Mouse (Mus musculus) myocyte (in vitro differentiated cells): Measurements from ENCODE around the gene Sept5.

Experiments
- CEBPB ChIP-seq: IDR thresholded peaks from 2 replicates; pipeline ENCODE4 v1.6.1; 2011; ENCODE audit warnings: mild to moderate bottlenecking, moderate library complexity; ENCODE audit not compliant: poor library complexity, insufficient read depth, severe bottlenecking
- E2F4 ChIP-seq: IDR thresholded peaks from one replicate; pipeline ENCODE4 v1.6.1; 2011; ENCODE audit warnings: mild to moderate bottlenecking, control low read depth, moderate library complexity; ENCODE audit not compliant: insufficient read depth
- MAX ChIP-seq: IDR thresholded peaks from one replicate; pipeline ENCODE4 v1.6.1; 2011; ENCODE audit warnings: low read depth, mild to moderate bottlenecking, control low read depth
- MYOD1 ChIP-seq, 3 experiments: IDR thresholded peaks; one replicate each; pipeline ENCODE4 v1.6.1; 2011; ENCODE audit warnings: control low read depth in 2 of 3, low read depth in 2 of 3, mild to moderate bottlenecking in 2 of 3, moderate library complexity in 1 of 3; ENCODE audit not compliant: insufficient read length in 2 of 3, control insufficient read depth in 1 of 3
- POLR2A ChIP-seq: IDR thresholded peaks from one replicate; pipeline ENCODE4 v1.6.1; 2011; ENCODE audit warnings: low read depth, mild to moderate bottlenecking, control low read depth, moderate library complexity; ENCODE audit not compliant: insufficient read length
- POLR2AphosphoS2 ChIP-seq: IDR thresholded peaks from one replicate; pipeline ENCODE4 v1.6.1; 2011; ENCODE audit warnings: low read depth, control low read depth; ENCODE audit not compliant: insufficient read length
- REST ChIP-seq: IDR thresholded peaks from one replicate; pipeline ENCODE4 v1.6.1; 2011; ENCODE audit warnings: mild to moderate bottlenecking, control low read depth, moderate library complexity; ENCODE audit not compliant: insufficient read depth, insufficient read length
- SRF ChIP-seq: IDR thresholded peaks from one replicate; pipeline ENCODE4 v1.6.1; 2011; ENCODE audit warnings: low read depth; ENCODE audit not compliant: control insufficient read depth, insufficient read length
- TCF12 ChIP-seq: IDR thresholded peaks from one replicate; pipeline ENCODE4 v1.6.1; 2011; ENCODE audit warnings: mild to moderate bottlenecking, control low read depth; ENCODE audit not compliant: poor library complexity, insufficient read depth, severe bottlenecking
- TCF3 ChIP-seq: IDR thresholded peaks from one replicate; pipeline ENCODE4 v1.6.1; 2011; ENCODE audit warnings: low read depth, control low read depth; ENCODE audit not compliant: insufficient read length
- USF1 ChIP-seq: IDR thresholded peaks from one replicate; pipeline ENCODE4 v1.6.1; 2011; ENCODE audit warnings: low read depth, mild to moderate bottlenecking, control low read depth, moderate library complexity

DNA sequence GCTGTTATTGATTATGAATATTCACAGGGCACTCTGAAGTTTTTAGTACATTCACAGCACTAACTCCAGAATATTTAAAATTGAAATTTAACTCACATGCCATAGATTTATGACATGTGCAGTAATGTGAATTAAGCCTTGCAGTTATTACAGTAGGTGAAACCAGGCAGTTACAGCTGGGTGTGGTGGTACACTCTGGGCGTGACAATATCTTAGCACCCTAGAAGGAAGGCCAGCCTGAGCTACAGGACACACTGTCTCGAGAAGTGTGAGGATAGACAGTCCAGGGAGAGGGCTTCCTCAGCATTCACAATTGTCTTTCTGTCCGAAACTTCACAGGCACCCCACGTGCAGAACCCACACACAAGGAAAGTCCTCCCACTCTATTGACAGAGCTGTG lies 14.7 kb upstream of the Sept5 start:
- TF ChIP-seq REST: no peak
- no peak for TF ChIP-seq E2F4
- no peak for TF ChIP-seq USF1
- no peak for TF ChIP-seq TCF12
- no peak for TF ChIP-seq POLR2AphosphoS2
- TF ChIP-seq POLR2A: no peak
- TF ChIP-seq MYOD1 (IDR thresholded peaks at IDR 0.05; ENCODE audit: control insufficient read depth in 1 of 3, insufficient read length in 2 of 3, low read depth in 2 of 3): no peak
- TF ChIP-seq TCF3: no peak
- no peak for TF ChIP-seq MAX
- TF ChIP-seq CEBPB: no peak
- TF ChIP-seq SRF: no peak
